Mouse (Mus musculus) heart, adult 2 months (tissue): ENCODE data around the gene Ncoa5.

Experiments used
- CTCF ChIP-seq: fragments of 200-600 bp; IDR thresholded peaks from 2 replicates; pipeline ENCODE4 v1.8.1; 2022; ENCODE audit warnings: antibody characterized with exemption, mild to moderate bottlenecking, moderate library complexity
- POLR2A ChIP-seq: fragments of 200-500 bp; IDR thresholded peaks from 2 replicates; pipeline ENCODE4 v1.6.1; 2011; ENCODE audit warnings: mild to moderate bottlenecking, low read depth, low read length, control low read depth; ENCODE audit not compliant: insufficient read depth

- no peak for TF ChIP-seq POLR2A
- TF ChIP-seq CTCF: no peak
Observed at GRCm38 (mm10) chr2:165033306-165033705, 1.4 kb downstream of the Ncoa5 start.
